Mouse (Mus musculus) G1E (cell line): ENCODE data around the gene Syna.

Experiments used
- CTCF ChIP-seq: IDR thresholded peaks from 2 replicates; pipeline ENCODE4 v1.5.1; 2012; ENCODE audit warnings: low read depth, low read length, inconsistent platforms, mixed read lengths
- GATA1 ChIP-seq: IDR thresholded peaks from 2 replicates; pipeline ENCODE4 v1.6.1; 2012; ENCODE audit warnings: borderline replicate concordance, low read length, inconsistent platforms, mixed read lengths
- GATA2 ChIP-seq: IDR thresholded peaks from 2 replicates; pipeline ENCODE4 v1.6.1; 2012; ENCODE audit warnings: low read depth, low read length, inconsistent platforms, borderline replicate concordance
- POLR2AphosphoS5 ChIP-seq: IDR thresholded peaks from 2 replicates; pipeline ENCODE4 v1.6.1; 2012; ENCODE audit warnings: low read depth, low read length, inconsistent platforms; ENCODE audit not compliant: insufficient replicate concordance
- TAL1 ChIP-seq: conservative IDR thresholded peaks from 2 replicates; pipeline ENCODE4 v1.6.1; 2012; ENCODE audit warnings: low read depth, low read length, inconsistent platforms, mixed read lengths

GRCm38 (mm10) chr5:134553951-134554546, 5.9 kb downstream of the Syna start:
- no peak for TF ChIP-seq CTCF
- TF ChIP-seq GATA1: no peak
- no peak for TF ChIP-seq GATA2
- TF ChIP-seq TAL1: no peak
- TF ChIP-seq POLR2AphosphoS5: no peak
